ENCODE assay signal across 9 mouse cellular contexts in genomic region chr12:108495455-108496235, GRCm38 (mm10). TPM values are rescaled to one million over a fixed set of nuclear protein-coding genes. Genes with fewer than 3 reads are reported as not detected.
DNase-seq lines count a peak whose midpoint lies in the region; ATAC-seq and TF ChIP-seq lines count a peak whose summit lies in the region.
"Had no signal": no experiment of that assay in that cellular context is flagged by ENCODE, and none has a peak within 500 bp of the region (broad histone marks: within the 10 kb centered on the region; RNA-seq: fewer than 3 reads in every experiment).

No protein-coding gene starts in this region.

- TF ChIP-seq CTCF in kidney, adult 2 months (conservative IDR thresholded peaks at IDR 0.05; ENCODE audit: insufficient read depth, insufficient read length, low read depth, low read length): no peak

- no peaks in the 10 kb centered on the region for H3K9me3 ChIP-seq in embryonic facial prominence, embryonic 11.5 days (replicated peaks; ENCODE audit: control insufficient read depth, low read length)
- H3K9me3 ChIP-seq in hindbrain, embryonic 15.5 days: no peaks in the 10 kb centered on the region
- H3K9me3 ChIP-seq: liver, embryonic 13.5 days had no signal

- WGBS in kidney, adult 2 months: 66% methylated on average over 8 of the region's 8 CpGs
- WGBS in embryonic facial prominence, embryonic 11.5 days: 64% methylated on average over 8 of the region's 8 CpGs
- WGBS in hindbrain, embryonic 15.5 days: 55% methylated on average over 8 of the region's 8 CpGs

- peak overlapping the region; percentile 36; the same call in 1 of the 2 replicates for H3K27ac ChIP-seq in kidney, adult 2 months (ENCODE audit: insufficient read depth, low read depth, low read length)
- H3K27ac ChIP-seq in embryonic facial prominence, embryonic 11.5 days (replicated peaks; ENCODE audit: low read depth, low read length): no peak overlapping the region
- no peak overlapping the region for H3K27ac ChIP-seq in hindbrain, embryonic 15.5 days (replicated peaks)
- H3K27ac ChIP-seq: liver, embryonic 13.5 days had no signal

- no peak overlapping the region for H3K4me2 ChIP-seq in embryonic facial prominence, embryonic 11.5 days (ENCODE audit: low read depth, low read length)
- H3K4me2 ChIP-seq in hindbrain, embryonic 15.5 days: no peak overlapping the region
- H3K4me2 ChIP-seq: liver, embryonic 13.5 days had no signal

- ATAC-seq in embryonic facial prominence, embryonic 11.5 days (replicated peaks; ENCODE audit: insufficient number of reproducible peaks, low FRiP score, low TSS enrichment, low read depth): 0 out of 2 replicates have a peak, but pooled peaks have one; percentile 61
- peak; percentile 20; the same call in 1 of the 2 replicates for ATAC-seq in hindbrain, embryonic 15.5 days (ENCODE audit: low FRiP score, low read depth)
- no peak for ATAC-seq in megakaryocyte, adult 5-6 weeks (ENCODE audit: poor library complexity, severe bottlenecking)

- no peak overlapping the region for H3K4me3 ChIP-seq in kidney, adult 2 months (ENCODE audit: insufficient read depth, low read depth, low read length)
- H3K4me3 ChIP-seq in embryonic facial prominence, embryonic 11.5 days (ENCODE audit: low read depth, low read length): no peak overlapping the region
- H3K4me3 ChIP-seq in hindbrain, embryonic 15.5 days: no peak overlapping the region
- H3K4me3 ChIP-seq: liver, embryonic 13.5 days had no signal

- TF ChIP-seq POLR2A in kidney, adult 2 months (IDR thresholded peaks at IDR 0.05; ENCODE audit: low read depth, low read length): no peak

- peak; percentile 25 for DNase-seq in kidney, adult 2 months
- no peak for DNase-seq in kidney, adult 9 months
- peak; percentile 32 for DNase-seq in 3134 (ENCODE audit: extremely low read depth, insufficient read length, low spot score)
- no peak for DNase-seq in embryonic facial prominence, embryonic 11.5 days (ENCODE audit: low spot score)
- no peak for DNase-seq in left cerebral cortex, postnatal 10 days (ENCODE audit: extremely low spot score in 1 of 2, low spot score in 2 of 2)
- no peak for DNase-seq in left cerebral cortex, adult 11 months (ENCODE audit: low spot score)
- DNase-seq: liver, embryonic 13.5 days had no signal

- no peaks in the 10 kb centered on the region for H3K36me3 ChIP-seq in kidney, adult 2 months (ENCODE audit: control insufficient read depth, insufficient read depth, low read length)
- H3K36me3 ChIP-seq in embryonic facial prominence, embryonic 11.5 days (replicated peaks; ENCODE audit: control insufficient read depth, insufficient read depth, low read depth, low read length): no peaks in the 10 kb centered on the region; the same call in 1 of the 2 replicates
- H3K36me3 ChIP-seq in hindbrain, embryonic 15.5 days: no peaks in the 10 kb centered on the region
- H3K36me3 ChIP-seq: liver, embryonic 13.5 days had no signal

- H3K27me3 ChIP-seq in kidney, adult 2 months (replicated peaks; ENCODE audit: control insufficient read depth, insufficient read depth, low read length): no peaks in the 10 kb centered on the region
- no peaks in the 10 kb centered on the region for H3K27me3 ChIP-seq in embryonic facial prominence, embryonic 11.5 days (ENCODE audit: control insufficient read depth, insufficient read depth, low read length)
- H3K27me3 ChIP-seq in hindbrain, embryonic 15.5 days: no peaks in the 10 kb centered on the region
- H3K27me3 ChIP-seq: liver, embryonic 13.5 days had no signal

- intact Hi-C loops in left cerebral cortex, postnatal 10 days (cut with DNase I): loop anchor here (10.0 kb wide), 1 partner anchor 291 kb away; no protein-coding TSS in a partner anchor

- H3K9ac ChIP-seq in embryonic facial prominence, embryonic 11.5 days (replicated peaks; ENCODE audit: low read length): no peak overlapping the region
- no peak overlapping the region for H3K9ac ChIP-seq in hindbrain, embryonic 15.5 days
- H3K9ac ChIP-seq: liver, embryonic 13.5 days had no signal

- no peaks in the 10 kb centered on the region for H3K4me1 ChIP-seq in kidney, adult 2 months (ENCODE audit: control insufficient read depth, insufficient read depth, low read length)
- no peaks in the 10 kb centered on the region; the same call in 1 of the 2 replicates for H3K4me1 ChIP-seq in embryonic facial prominence, embryonic 11.5 days (ENCODE audit: control insufficient read depth, insufficient read depth, low read length)
- H3K4me1 ChIP-seq in hindbrain, embryonic 15.5 days (replicated peaks): peaks cover 17% of the 10 kb centered on the region
- H3K4me1 ChIP-seq: liver, embryonic 13.5 days had no signal

RNA-seq across cellular contexts. Expression of gene Evl, which starts 58.9 kb away (rescaled TPM):
- polyA plus RNA-seq in kidney, adult 2 months (2012; rRNA removed): 19.1 and 33.3 TPM in 2 replicates
- 88.1 and 91.0 TPM in 2 replicates for polyA plus RNA-seq in embryonic facial prominence, embryonic 11.5 days (2014; fragmentation: Nextera tagmentation; extraction: Ambion mirVana)
- polyA plus RNA-seq in hindbrain, embryonic 15.5 days (2015; fragmentation: Nextera tagmentation; extraction: Ambion mirVana): 227 and 250 TPM in 2 replicates
- total RNA-seq in left cerebral cortex, postnatal 10 days (2021): 100 to 1,000 TPM; 407 to 409 TPM
- 153 and 169 TPM in 2 replicates for total RNA-seq in megakaryocyte, adult 5-6 weeks (2015)
- 109 and 125 TPM in 2 replicates for total RNA-seq in megakaryocyte, adult 5-6 weeks (2017)

Comparison
In these comparisons a context has a peak if more than half of its experiments do, and no peak if none do; other contexts are left out.
1. DNase-seq: peak in kidney, adult 2 months (single experiment) and 3134 (single experiment); none in kidney, adult 9 months (single experiment), embryonic facial prominence, embryonic 11.5 days (single experiment), left cerebral cortex, postnatal 10 days (0 of 2) and left cerebral cortex, adult 11 months (single experiment).